Mouse (Mus musculus) lung, embryonic 14.5 days (tissue): ENCODE results near the gene C2cd5. TPM values are rescaled to one million over a fixed set of nuclear protein-coding genes. Genes with fewer than 3 reads are reported as not detected.

Experiments
- ATAC-seq: fragments of 200-750 bp; cut with Nextera tagmentation; 2 replicates; pipeline ENCODE4 v1.8.0; 2017; ENCODE audit warnings: mild to moderate bottlenecking, moderate TSS enrichment, moderate library complexity; ENCODE audit not compliant: insufficient read depth
- DNase-seq: peaks from one replicate; pipeline ENCODE4 v3.0.0-alpha.2; 2015
- H3K27ac ChIP-seq: fragments of 300-500 bp; sonication (generic); 2 replicates; pipeline ENCODE4 v1.5.1; 2014; ENCODE audit warnings: low read depth, mild to moderate bottlenecking, moderate library complexity
- H3K27me3 ChIP-seq: fragments of 300-500 bp; sonication (generic); 2 replicates; pipeline ENCODE4 v1.6.1; 2014; ENCODE audit warnings: low read length, control low read depth; ENCODE audit not compliant: insufficient read depth
- H3K36me3 ChIP-seq: fragments of 300-500 bp; sonication (generic); 2 replicates; pipeline ENCODE4 v1.6.1; 2014; ENCODE audit warnings: control low read depth; ENCODE audit not compliant: insufficient read depth
- H3K4me1 ChIP-seq: fragments of 300-500 bp; sonication (generic); 2 replicates; pipeline ENCODE4 v1.6.1; 2014; ENCODE audit warnings: antibody characterized with exemption, control low read depth; ENCODE audit not compliant: insufficient read depth
- H3K4me2 ChIP-seq: fragments of 300-500 bp; sonication (generic); 2 replicates; pipeline ENCODE4 v1.6.1; 2014; ENCODE audit warnings: mild to moderate bottlenecking
- H3K4me3 ChIP-seq: fragments of 300-500 bp; sonication (generic); 2 replicates; pipeline ENCODE4 v1.5.1; 2014; ENCODE audit warnings: low read depth, low read length
- H3K9ac ChIP-seq: fragments of 300-500 bp; sonication (generic); 2 replicates; pipeline ENCODE4 v1.6.1; 2014
- H3K9me3 ChIP-seq: fragments of 300-500 bp; sonication (generic); 2 replicates; pipeline ENCODE4 v1.6.1; 2016; ENCODE audit warnings: low read depth, low read length, control low read depth
- CTCF ChIP-seq: IDR thresholded peaks from 2 replicates; pipeline ENCODE4 v1.5.1; 2016; ENCODE audit warnings: antibody characterized with exemption, low read depth
- WGBS: fragments of 180-500 bp; shearing (Covaris S2); extraction: QIAGEN DNeasy Blood & Tissue Kit; methylation state at CpG from one replicate; pipeline ENCODE4 v1.1.7; 2014; 5-methylcytosine and 5-hydroxymethylcytosine counted together
- polyA plus RNA-seq: library from polyadenylated mRNA; unstranded; fragments of >200 nt; fragmentation: Nextera tagmentation; extraction: Ambion mirVana; gene quantifications from 2 replicates; pipeline ENCODE4 v1.2.1, GENCODE M21; 2014

C2cd5 gene
- polyA plus RNA-seq, 1 experiment from 2014 or later: 26.7 TPM

DNA sequence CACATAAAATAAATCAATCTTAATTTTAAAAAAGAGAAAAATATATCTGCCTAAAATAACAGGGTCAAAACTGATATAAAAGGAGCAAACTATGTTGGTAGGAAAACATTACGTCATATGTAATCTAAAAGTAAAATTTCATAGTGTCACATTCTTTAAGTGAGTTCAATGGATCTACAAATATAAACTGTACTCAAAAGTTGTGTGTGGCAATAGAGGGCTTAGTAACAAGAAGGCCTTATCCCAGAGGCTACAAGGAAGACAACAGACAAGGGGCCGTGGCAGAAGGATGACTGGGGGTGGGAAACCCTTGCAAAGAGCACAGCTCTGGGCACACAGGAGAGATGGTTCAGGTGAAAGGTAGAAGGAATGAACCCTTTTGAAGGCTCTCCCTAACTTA lies 50.8 kb downstream of the C2cd5 start:
- WGBS: 82% methylated on average over 2 of the region's 2 CpGs
- no peak for DNase-seq
- H3K36me3 ChIP-seq: peaks cover 28% of the 10 kb centered on the region; the same call in 1 of the 2 replicates

DNA sequence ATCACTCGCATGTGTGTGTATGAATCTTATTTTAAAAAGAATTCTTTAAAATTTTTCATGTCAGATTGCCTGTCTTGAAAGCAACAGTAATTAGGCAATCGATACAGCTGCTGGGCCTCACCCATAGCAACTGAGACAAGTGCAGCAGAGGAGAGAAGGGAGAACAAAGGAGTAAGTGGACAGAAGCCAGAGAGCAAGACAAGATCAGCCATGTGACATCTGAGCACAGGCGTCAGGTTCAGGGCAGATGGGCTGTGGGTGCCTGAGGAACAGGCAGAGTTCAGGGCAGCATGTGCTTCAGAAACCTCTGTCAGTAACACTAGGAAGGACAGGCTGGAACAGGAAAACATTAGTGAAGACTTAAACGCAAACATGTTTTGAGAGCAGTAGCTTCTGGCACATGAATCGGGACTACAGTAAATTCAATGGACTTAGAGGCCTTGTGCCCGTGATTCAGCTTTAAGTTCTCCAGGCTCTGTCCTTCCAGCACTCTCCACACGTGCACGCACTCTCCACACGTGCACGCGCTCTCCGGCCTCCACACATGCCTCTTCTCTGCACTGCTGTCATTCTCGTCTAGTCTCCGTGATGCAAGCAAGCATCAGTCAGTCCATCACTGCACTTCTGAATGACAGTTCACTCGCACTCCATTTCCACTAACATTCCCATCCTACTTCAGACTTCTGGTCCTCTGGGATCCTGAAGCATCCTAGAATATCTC lies 52.2 kb downstream of the C2cd5 start:
- no peak overlapping the region for H3K4me3 ChIP-seq
- no peak overlapping the region for H3K9ac ChIP-seq
- DNase-seq (no peak), ATAC-seq (no peak)
- peaks cover 25% of the 10 kb centered on the region; the same call in 1 of the 2 replicates for H3K36me3 ChIP-seq
- H3K4me2 ChIP-seq: no peak overlapping the region
- no peaks in the 10 kb centered on the region for H3K9me3 ChIP-seq
- 80% methylated on average over 15 of the region's 15 CpGs for WGBS
- 0 out of 2 replicates have a peak, but pooled peaks cover 4% of the 10 kb centered on the region for H3K4me1 ChIP-seq
- no peaks in the 10 kb centered on the region for H3K27me3 ChIP-seq
- no peak for TF ChIP-seq CTCF
- H3K27ac ChIP-seq: no peak overlapping the region

More for the DNA sequence above, 50.8 kb downstream of the C2cd5 start:
- Histone ChIP-seq H3K4me2 (no peak overlapping the region), H3K9me3 (no peaks in the 10 kb centered on the region), H3K4me1 (0 out of 2 replicates have a peak, but pooled peaks cover 4% of the 10 kb centered on the region), H3K9ac (no peak overlapping the region), H3K27me3 (no peaks in the 10 kb centered on the region), H3K4me3 (no peak overlapping the region), H3K27ac (no peak overlapping the region)
- no peak for ATAC-seq
- TF ChIP-seq CTCF: no peak

DNA sequence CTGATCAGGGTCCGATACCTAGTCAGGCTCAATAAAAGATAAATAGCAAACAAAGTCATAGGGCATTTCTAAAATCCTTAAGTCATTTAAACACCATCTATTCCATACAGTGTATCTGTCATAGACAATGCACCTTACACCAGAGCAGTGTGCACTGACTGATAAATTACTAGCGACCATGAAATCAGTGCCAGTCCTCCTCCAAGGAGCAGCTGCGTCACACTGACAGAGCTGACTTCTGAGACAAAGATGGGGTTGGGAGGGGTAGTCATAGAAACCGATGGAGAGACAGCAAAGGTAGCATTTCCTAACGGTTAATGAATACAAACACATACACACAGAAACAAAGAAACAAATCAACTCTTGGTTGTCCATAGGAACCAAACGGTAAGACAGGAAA lies 58.4 kb downstream of the C2cd5 start:
- no peak overlapping the region for H3K4me2 ChIP-seq
- H3K27ac ChIP-seq: no peak overlapping the region
- WGBS: 87% methylated on average over 6 of the region's 6 CpGs
- ATAC-seq: no peak
- no peaks in the 10 kb centered on the region for H3K9me3 ChIP-seq
- H3K4me3 ChIP-seq: no peak overlapping the region
- H3K9ac ChIP-seq: no peak overlapping the region
- H3K36me3 ChIP-seq: peaks cover 29% of the 10 kb centered on the region
- DNase-seq: no peak
- TF ChIP-seq CTCF: no peak
- no peaks in the 10 kb centered on the region for H3K4me1 ChIP-seq
- no peaks in the 10 kb centered on the region for H3K27me3 ChIP-seq

DNA sequence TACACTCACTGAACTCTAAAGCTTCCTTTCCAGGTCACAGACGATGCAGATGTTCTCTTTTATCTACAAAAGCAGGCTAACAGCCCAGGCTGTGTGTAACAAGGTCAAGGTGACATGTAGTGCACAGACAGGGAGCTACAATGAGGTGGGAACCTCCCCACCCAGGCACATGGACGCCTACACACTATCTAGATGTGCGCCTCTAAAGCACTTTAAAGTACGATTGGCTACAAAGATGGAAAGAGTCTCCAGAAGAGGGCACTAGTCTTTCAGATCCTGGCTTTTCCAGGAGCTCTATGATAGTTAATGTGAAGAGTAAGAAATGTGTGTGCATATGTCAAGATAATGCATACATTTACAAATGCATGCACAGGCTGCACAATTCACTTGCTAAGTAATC lies 64.7 kb downstream of the C2cd5 start:
- WGBS: 46% methylated on average over 4 of the region's 4 CpGs
- Histone ChIP-seq H3K9ac (no peak overlapping the region), H3K27ac (no peak overlapping the region), H3K9me3 (no peaks in the 10 kb centered on the region), H3K27me3 (no peaks in the 10 kb centered on the region), H3K4me2 (no peak overlapping the region), H3K4me3 (no peak overlapping the region), H3K4me1 (no peaks in the 10 kb centered on the region), H3K36me3 (peaks cover 66% of the 10 kb centered on the region)
- DNase-seq: peak; percentile 71
- peak; percentile 47 for TF ChIP-seq CTCF
- no peak for ATAC-seq

DNA sequence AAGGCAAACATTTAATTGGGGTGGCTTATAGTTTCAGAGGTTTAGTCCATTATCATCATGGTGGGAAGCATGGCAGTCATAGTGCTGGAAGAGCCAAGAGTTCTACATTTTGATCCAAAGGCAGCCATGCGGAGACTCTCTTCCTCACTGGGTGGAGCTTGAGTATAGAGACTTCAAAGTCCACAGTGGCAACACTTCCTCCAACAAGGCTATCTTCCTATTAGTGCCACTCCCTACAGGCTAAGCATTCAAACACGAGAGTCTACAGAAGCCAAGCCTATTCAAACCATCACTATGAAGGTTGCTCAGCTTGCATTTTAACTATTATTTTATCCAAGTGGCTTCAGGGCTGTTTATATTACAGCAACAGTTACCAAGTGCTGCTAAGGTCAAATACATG lies 65.4 kb downstream of the C2cd5 start:
- no peak overlapping the region for H3K4me2 ChIP-seq
- no peaks in the 10 kb centered on the region for H3K4me1 ChIP-seq
- no peak for DNase-seq
- H3K9me3 ChIP-seq: no peaks in the 10 kb centered on the region
- H3K27ac ChIP-seq: no peak overlapping the region
- WGBS: 86% methylated on average over 2 of the region's 2 CpGs
- peaks cover 72% of the 10 kb centered on the region for H3K36me3 ChIP-seq
- H3K9ac ChIP-seq: no peak overlapping the region
- TF ChIP-seq CTCF: no peak
- H3K4me3 ChIP-seq: no peak overlapping the region
- no peaks in the 10 kb centered on the region for H3K27me3 ChIP-seq
- ATAC-seq: no peak

DNA sequence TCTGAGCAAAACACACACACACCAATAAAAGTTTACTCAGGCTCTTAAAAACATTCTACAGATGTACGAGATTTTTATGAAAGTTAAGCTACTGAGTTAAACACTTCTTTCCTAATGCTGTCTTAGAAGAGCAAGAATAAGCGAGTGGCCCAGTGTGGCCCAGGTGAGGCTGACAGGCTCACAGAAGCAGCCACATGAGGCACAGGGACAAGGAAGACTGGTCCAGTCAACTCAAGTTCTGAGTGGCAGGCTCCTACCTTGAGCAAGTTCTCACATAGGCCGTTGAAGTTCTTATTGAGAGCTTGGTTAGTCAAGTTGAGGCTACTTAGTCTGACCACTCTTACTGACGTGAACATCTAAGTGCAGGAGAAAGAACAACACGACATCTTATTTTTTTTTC lies 69.4 kb downstream of the C2cd5 start:
- Histone ChIP-seq H3K36me3 (peaks cover 53% of the 10 kb centered on the region), H3K27ac (no peak overlapping the region), H3K9me3 (no peaks in the 10 kb centered on the region), H3K4me2 (no peak overlapping the region), H3K4me3 (no peak overlapping the region), H3K9ac (no peak overlapping the region), H3K4me1 (no peaks in the 10 kb centered on the region), H3K27me3 (no peaks in the 10 kb centered on the region)
- no peak for DNase-seq
- TF ChIP-seq CTCF: no peak
- WGBS: 86% methylated on average over 5 of the region's 5 CpGs
- ATAC-seq: no peak

DNA sequence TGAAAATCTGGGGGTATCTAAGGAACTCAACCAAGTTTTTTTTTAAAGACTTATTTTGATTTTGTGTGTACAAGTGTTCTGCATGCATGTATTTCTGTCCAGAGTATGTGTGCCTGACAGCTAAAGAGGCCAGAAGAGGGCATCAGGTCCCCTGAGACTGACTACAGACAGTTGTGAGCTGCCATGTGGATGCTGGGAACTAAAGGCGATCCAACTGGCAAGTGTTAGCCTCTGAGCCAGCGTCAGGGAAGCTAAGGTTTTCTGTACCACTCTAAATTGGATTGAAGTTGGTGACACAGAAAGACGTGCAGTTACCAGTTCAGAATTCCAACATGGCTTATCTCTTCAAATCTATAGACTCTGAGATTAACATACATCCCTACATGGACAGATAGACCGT lies 72.0 kb downstream of the C2cd5 start:
- Histone ChIP-seq H3K9me3 (no peaks in the 10 kb centered on the region), H3K36me3 (peaks cover 33% of the 10 kb centered on the region), H3K27ac (no peak overlapping the region), H3K4me2 (no peak overlapping the region), H3K4me1 (no peaks in the 10 kb centered on the region), H3K9ac (no peak overlapping the region), H3K4me3 (no peak overlapping the region), H3K27me3 (no peaks in the 10 kb centered on the region)
- DNase-seq (no peak), ATAC-seq (no peak)
- TF ChIP-seq CTCF: no peak
- WGBS: 87% methylated on average over 4 of the region's 4 CpGs
